Mouse (Mus musculus) liver, postnatal 0 days (tissue): ENCODE results near the gene Efnb3.

Experiments
- CTCF ChIP-seq: sonication (generic); IDR thresholded peaks from 2 replicates; pipeline ENCODE4 v1.5.1; 2016; ENCODE audit warnings: antibody characterized with exemption, low read depth
- EP300 ChIP-seq: IDR thresholded peaks from 2 replicates; pipeline ENCODE4 v1.6.1; 2016; ENCODE audit warnings: antibody characterized with exemption, low read depth, mild to moderate bottlenecking

DNA sequence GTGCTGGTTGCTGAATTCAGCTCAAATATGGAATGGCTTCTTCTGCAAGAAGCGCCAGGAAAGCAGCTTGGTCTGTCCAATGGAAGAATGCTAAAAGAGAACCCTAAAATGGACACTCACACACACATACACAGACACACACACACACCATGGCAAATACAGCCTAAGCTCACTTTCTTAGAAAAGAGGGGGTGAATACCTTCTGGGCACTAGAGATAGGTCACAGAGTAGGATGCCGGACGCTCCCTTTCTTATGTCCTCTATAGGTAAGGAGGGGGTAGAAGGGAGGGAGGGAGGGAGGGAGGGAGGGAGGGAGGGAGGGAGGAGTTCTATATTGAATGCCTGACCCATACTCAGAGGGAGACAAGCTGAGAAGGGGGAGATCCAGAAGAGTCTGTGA is 48.5 kb upstream of the Efnb3 start:
- TF ChIP-seq EP300: no peak
- no peak for TF ChIP-seq CTCF
